In genomic region chr6:143878525-143878924, GRCm38 (mm10) we compare ENCODE assay signal across 24 mouse cellular contexts.
"Had no signal": no experiment of that assay in that cellular context is flagged by ENCODE, and none has a peak within 500 bp of the region (broad histone marks: within the 10 kb centered on the region; RNA-seq: fewer than 3 reads in every experiment).

No protein-coding gene starts in this region.

- H3K27me3 ChIP-seq: heart, embryonic 13.5 days; heart, embryonic 15.5 days; hindbrain, embryonic 13.5 days; hindbrain, embryonic 15.5 days; kidney, embryonic 15.5 days; limb, embryonic 13.5 days; limb, embryonic 15.5 days had no signal

- H3K36me3 ChIP-seq: heart, embryonic 13.5 days; heart, embryonic 15.5 days; hindbrain, embryonic 13.5 days; hindbrain, embryonic 15.5 days; kidney, embryonic 15.5 days; limb, embryonic 15.5 days had no signal

- H3K9me3 ChIP-seq: heart, embryonic 13.5 days; heart, embryonic 15.5 days; hindbrain, embryonic 13.5 days; hindbrain, embryonic 15.5 days; kidney, embryonic 15.5 days; limb, embryonic 15.5 days had no signal

- H3K4me1 ChIP-seq: heart, embryonic 13.5 days; heart, embryonic 15.5 days; hindbrain, embryonic 13.5 days; hindbrain, embryonic 15.5 days; kidney, embryonic 15.5 days; limb, embryonic 13.5 days; limb, embryonic 15.5 days had no signal

- ATAC-seq: forebrain, postnatal 0 days; hindbrain, postnatal 0 days had no signal

- H3K27ac ChIP-seq: heart, embryonic 13.5 days; heart, embryonic 15.5 days; hindbrain, embryonic 13.5 days; hindbrain, embryonic 15.5 days; hindbrain, postnatal 0 days; kidney, embryonic 15.5 days; kidney, postnatal 0 days; limb, embryonic 13.5 days; limb, embryonic 15.5 days had no signal

- DNase-seq: forebrain, postnatal 0 days; gastrocnemius, postnatal 14 days; gastrocnemius, postnatal 36 days; heart, adult 18-20 months; heart, postnatal 14 days; heart, postnatal 36 days; kidney, adult 11 months; kidney, adult 2 months; kidney, adult 9 months; kidney, postnatal 14 days; kidney, postnatal 36 days; layer of hippocampus, adult 9-11 months; layer of hippocampus, postnatal 36 days; left cerebral cortex, postnatal 4 days had no signal

- H3K9ac ChIP-seq: forebrain, postnatal 0 days; heart, embryonic 13.5 days; heart, embryonic 15.5 days; hindbrain, embryonic 13.5 days; hindbrain, embryonic 15.5 days; kidney, embryonic 15.5 days; limb, embryonic 13.5 days; limb, embryonic 15.5 days had no signal

- H3K4me3 ChIP-seq: heart, embryonic 13.5 days; heart, embryonic 15.5 days; hindbrain, embryonic 13.5 days; hindbrain, embryonic 15.5 days; kidney, embryonic 15.5 days; limb, embryonic 13.5 days; limb, embryonic 15.5 days had no signal

- H3K4me2 ChIP-seq: heart, embryonic 11.5 days; heart, embryonic 13.5 days; heart, embryonic 15.5 days; hindbrain, embryonic 13.5 days; hindbrain, embryonic 15.5 days; kidney, embryonic 15.5 days; limb, embryonic 13.5 days; limb, embryonic 15.5 days had no signal
